Mouse (Mus musculus): ENCODE measurements around the gene Olfr213.
"Not testable (repeated sequence)": the region's sequence is repeated elsewhere in the genome, so short reads cannot be mapped to it uniquely, and the experiment has no call there.

The Olfr213 gene

GRCm38 (mm10) chr6:116538156-116538555 is at the start of gene Olfr213:
Olfr213 (plus strand) TSS chr6:116538456.
- no peak for TF ChIP-seq GATA4 (IDR thresholded peaks at IDR 0.05; ENCODE audit: insufficient replicate concordance, low read length)

GRCm38 (mm10) chr6:116488791-116489190 is 49.5 kb upstream of the Olfr213 start, which contains the start of gene Olfr211:
Olfr211 (plus strand) TSS chr6:116489091.
- TF ChIP-seq GATA4 (IDR thresholded peaks at IDR 0.05; ENCODE audit: insufficient replicate concordance, low read length) = no peak

GRCm38 (mm10) chr6:116493742-116494141 is 44.5 kb upstream of the Olfr213 start:
- TF ChIP-seq GATA4 (IDR thresholded peaks at IDR 0.05; ENCODE audit: insufficient replicate concordance, low read length) = no peak

- TF ChIP-seq GATA4 (IDR thresholded peaks at IDR 0.05; ENCODE audit: insufficient replicate concordance, low read length) = no peak
These were observed 42.3 kb upstream of the Olfr213 start for GRCm38 (mm10) chr6:116495960-116496359.

GRCm38 (mm10) chr6:116506302-116507003 is 31.8 kb upstream of the Olfr213 start, which contains the start of gene Olfr212:
Olfr212 (plus strand) TSS chr6:116506516.
- not testable (repeated sequence) for TF ChIP-seq GATA4 (IDR thresholded peaks at IDR 0.05; ENCODE audit: insufficient replicate concordance, low read length)

- TF ChIP-seq GATA4 (IDR thresholded peaks at IDR 0.05; ENCODE audit: insufficient replicate concordance, low read length) = no peak
These were observed 23.4 kb upstream of the Olfr213 start for GRCm38 (mm10) chr6:116514832-116515231.

- no peak for TF ChIP-seq GATA4 (IDR thresholded peaks at IDR 0.05; ENCODE audit: insufficient replicate concordance, low read length)
These were observed 4.2 kb downstream of the Olfr213 start for GRCm38 (mm10) chr6:116542500-116542899.

GRCm38 (mm10) chr6:116550841-116551240 is 12.6 kb downstream of the Olfr213 start, which contains the start of gene Gm5580:
Gm5580 (plus strand) TSS chr6:116551141.
- TF ChIP-seq GATA4 (IDR thresholded peaks at IDR 0.05; ENCODE audit: insufficient replicate concordance, low read length) = not testable (repeated sequence)

GRCm38 (mm10) chr6:116553935-116554334 is 15.7 kb downstream of the Olfr213 start, which contains the start of gene Olfr214:
Olfr214 (plus strand) TSS chr6:116554235.
- TF ChIP-seq GATA4 (IDR thresholded peaks at IDR 0.05; ENCODE audit: insufficient replicate concordance, low read length) = no peak

GRCm38 (mm10) chr6:116554952-116555351 is 16.7 kb downstream of the Olfr213 start:
- TF ChIP-seq GATA4 (IDR thresholded peaks at IDR 0.05; ENCODE audit: insufficient replicate concordance, low read length) = no peak

GRCm38 (mm10) chr6:116569834-116570233 is 31.6 kb downstream of the Olfr213 start:
- TF ChIP-seq GATA4 (IDR thresholded peaks at IDR 0.05; ENCODE audit: insufficient replicate concordance, low read length) = no peak

GRCm38 (mm10) chr6:116584095-116584494 is 45.8 kb downstream of the Olfr213 start, which contains the start of gene Olfr215:
Olfr215 (minus strand) TSS chr6:116584195.
- TF ChIP-seq GATA4 (IDR thresholded peaks at IDR 0.05; ENCODE audit: insufficient replicate concordance, low read length) = no peak

Measured in liver, adult (tissue).